Mouse (Mus musculus): ENCODE measurements at regions not wholly inside any gene's neighbourhood (a gene's known extent, or its start where the extent isn't known, plus 50 kb on each side); places are given as distances from the start of the nearest gene placed in this dataset.

DNA sequence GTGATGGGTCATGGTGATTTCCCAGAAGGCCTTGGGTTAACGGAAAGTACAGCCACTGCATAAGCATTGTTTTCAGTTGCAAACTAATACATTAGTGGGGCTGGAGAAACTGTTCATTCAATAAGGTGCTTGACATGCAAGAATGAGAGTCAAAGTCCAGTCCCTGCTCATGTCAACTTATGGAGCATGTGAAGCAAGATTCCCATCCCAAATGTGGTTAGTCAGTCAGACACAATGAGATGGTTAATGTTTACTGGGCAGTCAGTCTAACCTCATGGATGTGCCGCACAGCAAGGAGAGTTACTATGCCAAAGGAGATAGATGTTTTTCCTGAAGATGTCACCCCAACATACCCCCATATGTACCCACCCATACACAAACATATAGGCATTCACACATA is 993.8 kb upstream of the Jmjd1c start:
- no peak for ATAC-seq (ENCODE audit: low FRiP score)
- H3K27me3 ChIP-seq: no peaks in the 10 kb centered on the region
- no peaks in the 10 kb centered on the region for H3K9me3 ChIP-seq
- H3K4me2 ChIP-seq: no peak overlapping the region
- no peaks in the 10 kb centered on the region for H3K36me3 ChIP-seq
- WGBS: 83% methylated on average over 2 of the region's 2 CpGs
- H3K4me1 ChIP-seq (replicated peaks): no peaks in the 10 kb centered on the region
- no peak overlapping the region for H3K9ac ChIP-seq
- H3K4me3 ChIP-seq: no peak overlapping the region
- H3K27ac ChIP-seq: no peak overlapping the region

- Histone ChIP-seq H3K27me3 (no peaks in the 10 kb centered on the region), H3K9me3 (no peaks in the 10 kb centered on the region), H3K4me1 (replicated peaks) (no peaks in the 10 kb centered on the region), H3K4me2 (no peak overlapping the region), H3K27ac (no peak overlapping the region), H3K4me3 (no peak overlapping the region), H3K9ac (no peak overlapping the region), H3K36me3 (no peaks in the 10 kb centered on the region)
- ATAC-seq (ENCODE audit: low FRiP score): no peak
- 75% methylated on average over 3 of the region's 3 CpGs for WGBS
Observed at GRCm38 (mm10) chr10:66131361-66131760, 964.6 kb upstream of the Jmjd1c start.

DNA sequence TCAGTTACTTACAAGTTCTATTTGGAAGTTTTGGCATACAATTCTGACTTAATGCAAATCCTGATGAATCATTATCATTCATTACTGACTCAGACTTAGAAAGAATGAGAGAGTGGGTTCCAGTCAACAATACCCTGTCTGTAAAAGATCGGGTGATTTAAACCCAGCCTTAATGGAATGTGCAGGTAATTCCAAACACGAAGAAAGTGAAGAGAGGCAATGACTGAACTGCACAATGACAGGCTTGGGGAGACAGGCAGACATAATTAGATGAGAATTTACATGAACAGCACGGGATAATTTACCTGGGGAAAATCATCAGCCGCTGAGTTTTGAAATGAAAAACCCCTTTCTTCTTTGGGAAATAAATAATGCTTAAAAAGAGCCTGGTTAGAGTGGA is 963.9 kb upstream of the Jmjd1c start:
- H3K4me2 ChIP-seq: no peak overlapping the region
- ATAC-seq (ENCODE audit: low FRiP score): no peak
- no peaks in the 10 kb centered on the region for H3K4me1 ChIP-seq (replicated peaks)
- no peaks in the 10 kb centered on the region for H3K9me3 ChIP-seq
- WGBS: 72% methylated on average over 4 of the region's 4 CpGs
- H3K27me3 ChIP-seq: no peaks in the 10 kb centered on the region
- H3K27ac ChIP-seq: no peak overlapping the region
- H3K36me3 ChIP-seq: no peaks in the 10 kb centered on the region
- no peak overlapping the region for H3K9ac ChIP-seq
- H3K4me3 ChIP-seq: no peak overlapping the region

DNA sequence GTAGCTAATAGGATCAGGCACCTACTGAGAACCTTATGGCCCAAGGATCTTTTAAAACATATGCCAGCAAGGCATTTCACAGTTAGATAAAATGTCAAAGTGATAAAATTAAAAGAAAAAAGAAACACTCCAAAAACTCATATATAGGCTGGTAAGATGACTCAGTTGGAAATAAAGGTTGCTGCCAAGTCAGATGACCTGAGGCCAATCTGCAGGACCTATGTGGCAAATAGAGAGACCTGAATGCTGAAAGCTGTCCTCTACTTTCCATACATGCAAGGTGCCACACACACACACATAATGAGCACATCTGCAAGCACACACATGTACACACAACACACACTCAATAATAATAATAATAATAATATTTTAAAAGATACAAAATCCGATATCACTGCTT is 953.5 kb upstream of the Jmjd1c start:
- no peak for ATAC-seq (ENCODE audit: low FRiP score)
- 98% methylated on average over 1 of the region's 1 CpGs for WGBS
- Histone ChIP-seq H3K36me3 (no peaks in the 10 kb centered on the region), H3K4me2 (no peak overlapping the region), H3K27ac (no peak overlapping the region), H3K9me3 (no peaks in the 10 kb centered on the region), H3K4me1 (replicated peaks) (no peaks in the 10 kb centered on the region), H3K27me3 (no peaks in the 10 kb centered on the region), H3K4me3 (no peak overlapping the region), H3K9ac (no peak overlapping the region)

- Histone ChIP-seq H3K4me1 (replicated peaks) (no peaks in the 10 kb centered on the region), H3K27ac (no peak overlapping the region), H3K4me3 (no peak overlapping the region), H3K9me3 (no peaks in the 10 kb centered on the region), H3K4me2 (no peak overlapping the region), H3K27me3 (no peaks in the 10 kb centered on the region), H3K36me3 (no peaks in the 10 kb centered on the region), H3K9ac (no peak overlapping the region)
- no peak for ATAC-seq (ENCODE audit: low FRiP score)
Observed at GRCm38 (mm10) chr10:66142910-66143309, 953.0 kb upstream of the Jmjd1c start.

GRCm38 (mm10) chr10:66150966-66151365 is 945.0 kb upstream of the Jmjd1c start:
- H3K9me3 ChIP-seq: no peaks in the 10 kb centered on the region
- no peaks in the 10 kb centered on the region for H3K27me3 ChIP-seq
- no peaks in the 10 kb centered on the region for H3K36me3 ChIP-seq
- ATAC-seq (ENCODE audit: low FRiP score): no peak
- H3K4me2 ChIP-seq: no peak overlapping the region
- no peak overlapping the region for H3K4me3 ChIP-seq
- no peak overlapping the region for H3K27ac ChIP-seq
- 94% methylated on average over 2 of the region's 2 CpGs for WGBS
- no peaks in the 10 kb centered on the region for H3K4me1 ChIP-seq (replicated peaks)
- H3K9ac ChIP-seq: no peak overlapping the region

GRCm38 (mm10) chr10:66152777-66153176 is 943.1 kb upstream of the Jmjd1c start:
- WGBS: 83% methylated on average over 4 of the region's 4 CpGs
- H3K36me3 ChIP-seq: no peaks in the 10 kb centered on the region
- H3K4me2 ChIP-seq: no peak overlapping the region
- ATAC-seq (ENCODE audit: low FRiP score): no peak
- H3K9ac ChIP-seq: no peak overlapping the region
- H3K9me3 ChIP-seq: no peaks in the 10 kb centered on the region
- H3K4me3 ChIP-seq: no peak overlapping the region
- no peaks in the 10 kb centered on the region for H3K4me1 ChIP-seq (replicated peaks)
- H3K27ac ChIP-seq: no peak overlapping the region
- no peaks in the 10 kb centered on the region for H3K27me3 ChIP-seq

DNA sequence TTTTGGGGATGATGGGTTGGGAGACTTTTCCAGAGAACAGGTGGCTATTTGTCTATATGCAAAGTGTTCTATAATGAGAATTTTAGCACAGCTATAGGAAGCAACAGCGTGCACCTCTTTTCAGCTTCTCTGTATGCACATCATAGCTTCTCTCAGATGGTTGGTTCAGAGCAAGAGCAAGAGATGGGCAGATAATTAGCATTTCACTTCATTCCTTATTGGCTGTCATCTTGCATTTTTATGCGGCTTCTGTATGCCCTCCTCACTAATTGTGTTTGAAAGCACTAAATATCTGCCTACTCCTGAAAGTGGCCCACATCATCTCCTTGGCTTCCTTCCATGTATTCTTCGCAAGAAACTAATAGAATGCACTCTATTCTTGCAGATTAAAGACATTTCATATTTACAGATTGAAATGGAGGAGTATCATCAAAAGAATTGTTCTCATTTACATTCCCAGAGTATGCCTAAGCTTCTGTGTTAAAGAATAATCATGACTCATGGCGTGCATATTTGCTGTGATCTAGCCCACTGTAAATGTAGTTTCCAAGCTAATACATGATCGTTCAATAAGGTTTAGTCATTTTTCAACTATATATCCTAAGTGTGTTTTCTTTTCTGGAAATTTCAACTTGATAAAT is 934.9 kb upstream of the Jmjd1c start:
- no peak overlapping the region for H3K27ac ChIP-seq
- H3K4me3 ChIP-seq: no peak overlapping the region
- H3K36me3 ChIP-seq: no peaks in the 10 kb centered on the region
- H3K4me2 ChIP-seq: no peak overlapping the region
- WGBS: 85% methylated on average over 5 of the region's 5 CpGs
- H3K9me3 ChIP-seq: no peaks in the 10 kb centered on the region
- no peak overlapping the region for H3K9ac ChIP-seq
- ATAC-seq (ENCODE audit: low FRiP score): no peak
- H3K4me1 ChIP-seq (replicated peaks): no peaks in the 10 kb centered on the region
- no peaks in the 10 kb centered on the region for H3K27me3 ChIP-seq

GRCm38 (mm10) chr10:66172803-66173202 is 923.1 kb upstream of the Jmjd1c start:
- Histone ChIP-seq H3K27me3 (no peaks in the 10 kb centered on the region), H3K9me3 (no peaks in the 10 kb centered on the region), H3K4me3 (no peak overlapping the region), H3K36me3 (no peaks in the 10 kb centered on the region), H3K4me2 (no peak overlapping the region), H3K9ac (no peak overlapping the region), H3K27ac (no peak overlapping the region), H3K4me1 (replicated peaks) (no peaks in the 10 kb centered on the region)
- WGBS: 74% methylated on average over 4 of the region's 4 CpGs
- no peak for ATAC-seq (ENCODE audit: low FRiP score)

DNA sequence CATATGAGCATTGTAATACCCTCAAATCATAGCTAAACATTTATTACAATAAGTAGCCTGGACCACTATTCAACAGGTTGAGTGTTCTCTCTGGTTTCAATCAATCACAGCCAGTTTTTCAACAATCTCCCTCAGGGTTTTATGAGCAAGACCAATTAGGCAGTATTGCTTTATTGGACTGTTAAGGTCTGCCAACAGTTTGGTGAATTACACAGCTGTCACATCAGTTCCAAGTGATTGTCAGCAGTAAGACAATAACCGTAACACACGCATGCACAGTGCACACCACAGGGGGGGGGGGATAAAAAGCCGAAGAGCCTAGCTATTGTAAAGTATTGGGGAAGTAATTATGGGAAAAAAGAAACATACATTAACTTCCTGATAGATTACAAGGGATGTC is 918.6 kb upstream of the Jmjd1c start:
- no peaks in the 10 kb centered on the region for H3K27me3 ChIP-seq
- no peaks in the 10 kb centered on the region for H3K36me3 ChIP-seq
- H3K4me3 ChIP-seq: no peak overlapping the region
- H3K9ac ChIP-seq: no peak overlapping the region
- no peak for ATAC-seq (ENCODE audit: low FRiP score)
- H3K4me2 ChIP-seq: no peak overlapping the region
- no peak overlapping the region for H3K27ac ChIP-seq
- 41% methylated on average over 3 of the region's 3 CpGs for WGBS
- no peaks in the 10 kb centered on the region for H3K9me3 ChIP-seq
- no peaks in the 10 kb centered on the region for H3K4me1 ChIP-seq (replicated peaks)

DNA sequence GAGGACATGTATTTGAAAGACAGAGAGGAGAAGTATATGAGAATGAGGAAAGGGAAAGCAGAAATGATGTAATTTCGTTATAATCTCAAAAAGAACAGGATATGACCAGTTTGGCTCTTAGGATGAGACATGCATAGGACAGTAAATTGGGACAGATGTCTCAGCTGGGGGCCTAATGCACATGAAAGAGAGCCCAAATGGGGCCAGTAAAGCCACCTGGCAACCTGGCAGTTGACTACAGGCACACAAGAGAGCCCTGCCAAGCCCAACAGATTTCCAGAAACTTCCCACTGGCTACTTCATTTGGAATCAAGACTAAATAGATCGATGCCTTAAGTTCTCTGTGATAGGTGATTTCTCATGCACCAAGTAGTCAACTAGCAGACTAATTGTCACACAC is 914.7 kb upstream of the Jmjd1c start:
- Histone ChIP-seq H3K4me3 (no peak overlapping the region), H3K4me1 (replicated peaks) (no peaks in the 10 kb centered on the region), H3K9ac (no peak overlapping the region), H3K27me3 (no peaks in the 10 kb centered on the region), H3K9me3 (no peaks in the 10 kb centered on the region), H3K36me3 (no peaks in the 10 kb centered on the region), H3K27ac (no peak overlapping the region), H3K4me2 (no peak overlapping the region)
- WGBS: 81% methylated on average over 2 of the region's 2 CpGs
- ATAC-seq (ENCODE audit: low FRiP score): no peak

DNA sequence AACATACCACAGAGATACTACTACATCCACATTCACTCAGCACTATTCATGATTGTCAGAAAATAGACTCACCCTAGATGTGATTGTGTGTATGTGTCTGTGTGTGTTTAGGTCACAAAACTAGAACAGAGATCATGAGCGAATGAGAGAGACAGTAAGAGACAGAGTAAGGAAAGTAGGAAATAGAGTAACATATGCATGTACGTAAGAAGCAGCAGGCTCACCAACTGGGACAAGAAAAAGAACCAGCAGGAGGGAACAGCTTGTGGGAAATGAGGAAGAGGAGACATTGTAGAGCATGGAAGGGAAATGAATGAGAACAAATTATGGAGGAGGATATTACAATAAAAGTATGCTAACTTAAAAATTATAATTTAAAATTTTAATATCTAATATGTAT is 912.9 kb upstream of the Jmjd1c start:
- Histone ChIP-seq H3K36me3 (no peaks in the 10 kb centered on the region), H3K9me3 (no peaks in the 10 kb centered on the region), H3K4me2 (no peak overlapping the region), H3K4me3 (no peak overlapping the region), H3K4me1 (replicated peaks) (no peaks in the 10 kb centered on the region), H3K9ac (no peak overlapping the region), H3K27ac (no peak overlapping the region), H3K27me3 (no peaks in the 10 kb centered on the region)
- WGBS: 84% methylated on average over 2 of the region's 2 CpGs
- ATAC-seq (ENCODE audit: low FRiP score): no peak

- 56% methylated on average over 1 of the region's 1 CpGs for WGBS
- Histone ChIP-seq H3K9ac (no peak overlapping the region), H3K4me3 (no peak overlapping the region), H3K36me3 (no peaks in the 10 kb centered on the region), H3K4me2 (no peak overlapping the region), H3K27me3 (no peaks in the 10 kb centered on the region), H3K27ac (no peak overlapping the region), H3K4me1 (replicated peaks) (no peaks in the 10 kb centered on the region), H3K9me3 (no peaks in the 10 kb centered on the region)
- 0 out of 2 replicates have a peak, but pooled peaks have one; percentile 24 for ATAC-seq (ENCODE audit: low FRiP score)
Observed at GRCm38 (mm10) chr10:66187038-66187437, 908.9 kb upstream of the Jmjd1c start.

Data from hindbrain, embryonic 13.5 days (tissue).